In genomic region chr10:96358984-96359383, GRCm38 (mm10) we compare ENCODE assay signal across 14 mouse cellular contexts.
DNase-seq lines count a peak whose midpoint lies in the region; ATAC-seq lines count a peak whose summit lies in the region.
"Had no signal": no experiment of that assay in that cellular context is flagged by ENCODE, and none has a peak within 500 bp of the region (broad histone marks: within the 10 kb centered on the region; RNA-seq: fewer than 3 reads in every experiment).

No protein-coding gene starts in this region.

- 0 out of 2 replicates have a peak, but pooled peaks have one; percentile 56 for ATAC-seq in cerebellum, adult (ENCODE audit: insufficient number of reproducible peaks, low FRiP score, low TSS enrichment)
- ATAC-seq: activated CD4-positive, CD25-positive, alpha-beta regulatory T cell, adult 4 months; forebrain, embryonic 15.5 days; intestine, postnatal 0 days had no signal

- no peak for DNase-seq in cerebellum, postnatal 36 days
- DNase-seq in cerebellum, postnatal 10 days, result peak; percentile 59 to 68
- DNase-seq in cerebellum, postnatal 4 days (ENCODE audit: low spot score in 2 of 2), result no peak
- peak; percentile 28 for DNase-seq in left cerebral cortex, postnatal 4 days
- DNase-seq in left cerebral cortex, adult 8-10 months (ENCODE audit: low spot score in 2 of 2), result no peak
- DNase-seq: adrenal gland, postnatal 10 days; adrenal gland, postnatal 36 days; embryo, embryonic 11 days; gastrocnemius, postnatal 10 days; kidney, adult 8-10 months had no signal

- intact Hi-C loops in left cerebral cortex, postnatal 4 days (cut with DNase I), result no loop called here

Comparison
In these comparisons a context has a peak if more than half of its experiments do, and no peak if none do; other contexts are left out.
1. DNase-seq: peak in cerebellum, postnatal 10 days (2 of 2) and left cerebral cortex, postnatal 4 days (single experiment); none in cerebellum, postnatal 36 days (0 of 2), cerebellum, postnatal 4 days (0 of 2) and left cerebral cortex, adult 8-10 months (0 of 2).